In the genomic region with DNA sequence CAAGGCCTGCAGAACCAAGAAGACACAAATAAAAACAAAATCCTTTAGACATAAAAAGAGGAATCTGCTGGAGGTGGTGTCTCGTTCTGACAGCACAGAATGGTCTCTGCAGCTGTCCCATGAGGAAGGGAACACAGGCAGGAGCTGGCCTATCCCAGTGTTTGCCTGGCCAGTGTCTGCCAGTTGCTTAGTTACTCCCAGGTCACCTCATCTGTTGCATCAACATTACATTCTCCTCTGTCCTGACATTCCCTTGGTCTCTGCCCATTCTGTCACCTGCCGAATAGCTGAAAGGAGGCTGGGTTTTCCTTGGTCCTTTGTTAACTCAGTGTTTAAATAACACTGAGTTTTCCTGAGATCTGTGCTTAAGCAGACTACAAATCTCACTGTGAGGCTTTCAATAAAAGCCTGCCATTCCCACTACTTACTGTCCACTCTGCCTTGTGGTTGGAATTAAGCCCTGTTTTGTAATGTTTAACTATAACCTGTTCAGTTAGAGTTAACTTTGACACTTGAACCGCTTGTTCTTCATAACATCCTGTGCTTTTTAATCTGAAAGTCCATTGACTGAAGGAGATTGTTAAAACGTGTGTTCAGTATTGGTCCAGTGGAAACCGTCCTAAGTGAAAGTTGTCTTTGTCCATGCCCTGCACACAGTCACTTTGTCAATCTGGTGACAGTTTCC, we compare ENCODE assay signal across 20 mouse cellular contexts. TPM values are rescaled to one million over a fixed set of nuclear protein-coding genes. Genes with fewer than 3 reads are reported as not detected.
A peak's percentile ranks its signal among the peaks of the same experiment; 100 is the strongest.
DNase-seq lines count a peak whose midpoint lies in the region; ATAC-seq and TF ChIP-seq lines count a peak whose summit lies in the region.
"Had no signal": no experiment of that assay in that cellular context is flagged by ENCODE, and none has a peak within 500 bp of the region (broad histone marks: within the 10 kb centered on the region; RNA-seq: fewer than 3 reads in every experiment).

No protein-coding gene starts in this region.

- no peak overlapping the region for H3K4me2 ChIP-seq in liver, embryonic 12.5 days
- H3K4me2 ChIP-seq in liver, postnatal 0 days (ENCODE audit: low read depth, low read length): no peak overlapping the region; the same call in 1 of the 2 replicates
- H3K4me2 ChIP-seq: embryonic facial prominence, embryonic 15.5 days; forebrain, embryonic 15.5 days; limb, embryonic 15.5 days; midbrain, embryonic 11.5 days; stomach, embryonic 15.5 days had no signal

- TF ChIP-seq CTCF in liver, adult 2 months (IDR thresholded peaks at IDR 0.05; ENCODE audit: low read depth, low read length): no peak
- TF ChIP-seq CTCF in Patski (IDR thresholded peaks at IDR 0.05): no peak
- no peak for TF ChIP-seq CTCF in liver, postnatal 0 days (IDR thresholded peaks at IDR 0.05; ENCODE audit: low read depth)

- intact Hi-C loops in heart, postnatal 36 days (cut with DNase I): no loop called here

- TF ChIP-seq EP300 in liver, postnatal 0 days (IDR thresholded peaks at IDR 0.05; ENCODE audit: low read depth): no peak

- WGBS in liver, adult 2 months: 20% methylated on average over 5 of the region's 5 CpGs
- WGBS in liver, embryonic 12.5 days (ENCODE audit: insufficient replicate concordance): 66% methylated on average over 5 of the region's 5 CpGs
- WGBS in liver, postnatal 0 days (ENCODE audit: insufficient replicate concordance): 57% methylated on average over 5 of the region's 5 CpGs

- no peaks in the 10 kb centered on the region for H3K9me3 ChIP-seq in liver, embryonic 12.5 days (replicated peaks)
- H3K9me3 ChIP-seq in liver, postnatal 0 days (ENCODE audit: low read length): no peaks in the 10 kb centered on the region
- H3K9me3 ChIP-seq: embryonic facial prominence, embryonic 15.5 days; forebrain, embryonic 15.5 days; heart, embryonic 10.5 days; limb, embryonic 15.5 days; stomach, embryonic 15.5 days had no signal

- POLR2A ChIA-PET in Patski (lab: Charles Lee): no interaction called here

- peak overlapping the region; percentile 60; the same call in 1 of the 2 replicates for H3K9ac ChIP-seq in liver, adult 2 months (ENCODE audit: low read depth, low read length)
- no peak overlapping the region for H3K9ac ChIP-seq in liver, embryonic 12.5 days
- H3K9ac ChIP-seq in liver, postnatal 0 days (replicated peaks): no peak overlapping the region
- H3K9ac ChIP-seq: embryonic facial prominence, embryonic 15.5 days; forebrain, embryonic 15.5 days; limb, embryonic 15.5 days; stomach, embryonic 15.5 days had no signal

- H3K27me3 ChIP-seq in liver, adult 2 months (ENCODE audit: control insufficient read depth, insufficient read depth, low read length): no peaks in the 10 kb centered on the region
- H3K27me3 ChIP-seq in liver, embryonic 12.5 days (replicated peaks): no peaks in the 10 kb centered on the region
- no peaks in the 10 kb centered on the region for H3K27me3 ChIP-seq in Patski
- H3K27me3 ChIP-seq in liver, postnatal 0 days (ENCODE audit: insufficient read depth, low read length): no peaks in the 10 kb centered on the region
- H3K27me3 ChIP-seq: embryonic facial prominence, embryonic 15.5 days; forebrain, embryonic 15.5 days; limb, embryonic 15.5 days; stomach, embryonic 15.5 days had no signal

- H3K36me3 ChIP-seq in liver, adult 2 months (ENCODE audit: control insufficient read depth, insufficient read depth, low read length): no peaks in the 10 kb centered on the region
- peaks cover 78% of the 10 kb centered on the region for H3K36me3 ChIP-seq in liver, embryonic 12.5 days
- H3K36me3 ChIP-seq in liver, postnatal 0 days (replicated peaks; ENCODE audit: insufficient read depth, low read length): peaks cover 4% of the 10 kb centered on the region; the same call in 1 of the 2 replicates

- CTCF ChIA-PET in Patski (lab: Charles Lee): interaction anchor here (0.8 to 5.6 kb wide), 7 partner anchors 9 to 74 kb away, joined by 3 to 30 read pairs (median 4); a partner anchor contains a TSS

- peak overlapping the region; percentile 92 for H3K27ac ChIP-seq in liver, adult 2 months (replicated peaks; ENCODE audit: insufficient read depth, low read depth, low read length)
- H3K27ac ChIP-seq in liver, embryonic 12.5 days: no peak overlapping the region
- H3K27ac ChIP-seq in liver, postnatal 0 days (ENCODE audit: low read depth): peak overlapping the region; percentile 65
- H3K27ac ChIP-seq: embryonic facial prominence, embryonic 15.5 days; forebrain, embryonic 15.5 days; heart, embryonic 10.5 days; left cerebral cortex, adult 2 months; limb, embryonic 15.5 days; stomach, embryonic 15.5 days had no signal

- peak; percentile 21 for DNase-seq in kidney, adult 18-20 months
- no peak for DNase-seq in kidney, postnatal 4 days
- peak; percentile 92 for DNase-seq in liver, adult 2 months (ENCODE audit: extremely low read depth, low read depth, low spot score)
- no peak for DNase-seq in Patski (ENCODE audit: low read depth, low spot score)
- DNase-seq in liver, postnatal 0 days: no peak
- DNase-seq in heart, postnatal 36 days: no peak
- DNase-seq: adrenal gland, adult 2 months; cerebellum, adult 11 months; cerebellum, adult 9-11 months; lung, postnatal 14 days; thymus, postnatal 25 days had no signal

- no peak for TF ChIP-seq POLR2A in liver, adult 2 months (IDR thresholded peaks at IDR 0.05; ENCODE audit: extremely low read depth, insufficient read depth, low read length)

- peaks cover 2% of the 10 kb centered on the region for H3K4me1 ChIP-seq in liver, adult 2 months (ENCODE audit: control insufficient read depth, insufficient read depth, low read length)
- no peaks in the 10 kb centered on the region for H3K4me1 ChIP-seq in liver, embryonic 12.5 days
- H3K4me1 ChIP-seq in liver, postnatal 0 days (ENCODE audit: insufficient read depth): no peaks in the 10 kb centered on the region
- H3K4me1 ChIP-seq: embryonic facial prominence, embryonic 15.5 days; forebrain, embryonic 15.5 days; heart, embryonic 10.5 days; stomach, embryonic 15.5 days had no signal

- in situ Hi-C loops in Patski (cut with MboI; ENCODE audit: low pct_unique_long_range_greater_than_20kb): loop anchor here (5.0 kb wide), 1 partner anchor 47 kb away; no protein-coding TSS in a partner anchor

- ATAC-seq in liver, embryonic 12.5 days: no peak
- ATAC-seq in Patski: peak; percentile 44
- ATAC-seq in liver, postnatal 0 days: peak; percentile 87
- ATAC-seq in monocyte, adult 5-6 weeks (replicated peaks; ENCODE audit: insufficient number of reproducible peaks, low FRiP score, low TSS enrichment, poor library complexity, severe bottlenecking): no peak
- ATAC-seq: forebrain, embryonic 15.5 days had no signal

- H3K4me3 ChIP-seq in liver, adult 2 months (ENCODE audit: insufficient read depth, low read depth, low read length): peak overlapping the region; percentile 47
- no peak overlapping the region for H3K4me3 ChIP-seq in liver, embryonic 12.5 days
- no peak overlapping the region for H3K4me3 ChIP-seq in liver, postnatal 0 days (ENCODE audit: low read depth, low read length)
- H3K4me3 ChIP-seq: embryonic facial prominence, embryonic 15.5 days; forebrain, embryonic 15.5 days; heart, embryonic 10.5 days; left cerebral cortex, adult 2 months; limb, embryonic 15.5 days; stomach, embryonic 15.5 days had no signal

- no peaks in the 10 kb centered on the region for H3K79me2 ChIP-seq in liver, adult 2 months (ENCODE audit: control insufficient read depth, insufficient read depth, low read length)

RNA-seq across cellular contexts. Expression of a gene that starts 14.5 kb away (rescaled TPM):
- 11.4 and 13.6 TPM in 2 replicates for total RNA-seq in liver, adult 2 months (2014; rRNA removed)
- polyA plus RNA-seq in liver, adult 2 months (2012; rRNA removed): 4.5 and 5.4 TPM in 2 replicates
- polyA plus RNA-seq in liver, embryonic 12.5 days (2016; fragmentation: Nextera tagmentation; extraction: Ambion mirVana): 8.4 and 8.9 TPM in 2 replicates
- 23.3 TPM for polyA plus RNA-seq in Patski (2021)
- polyA plus RNA-seq in liver, postnatal 0 days (2015; fragmentation: Nextera tagmentation; extraction: Ambion mirVana): 2.3 and 2.8 TPM in 2 replicates
- total RNA-seq in heart, postnatal 36 days (2021): 1 to 10 TPM; 6.2 to 6.3 TPM
- 0.57 to 4.4 TPM (median 1.8 TPM) in 3 replicates for total RNA-seq in monocyte, adult 5-6 weeks (2017)

RNA-seq across cellular contexts. Expression of a gene that starts 23.5 kb away (rescaled TPM):
- total RNA-seq in liver, adult 2 months (2014; rRNA removed): 2.1 and 3.6 TPM in 2 replicates
- 4.1 and 5.9 TPM in 2 replicates for polyA plus RNA-seq in liver, adult 2 months (2012; rRNA removed)
- 75.9 and 87.7 TPM in 2 replicates for polyA plus RNA-seq in liver, embryonic 12.5 days (2016; fragmentation: Nextera tagmentation; extraction: Ambion mirVana)
- 194 TPM for polyA plus RNA-seq in Patski (2021)
- polyA plus RNA-seq in liver, postnatal 0 days (2015; fragmentation: Nextera tagmentation; extraction: Ambion mirVana): 12.8 and 16.0 TPM in 2 replicates
- 10 to 100 TPM; 32.7 to 33.2 TPM for total RNA-seq in heart, postnatal 36 days (2021)
- 0.64 to 1.7 TPM (median 1.4 TPM) in 3 replicates for total RNA-seq in monocyte, adult 5-6 weeks (2017)

Comparison
In these comparisons a context has a peak if more than half of its experiments do, and no peak if none do; other contexts are left out.
1. DNase-seq: peak in kidney, adult 18-20 months (single experiment) and liver, adult 2 months (single experiment); none in kidney, postnatal 4 days (0 of 2), Patski (single experiment), liver, postnatal 0 days (single experiment) and heart, postnatal 36 days (0 of 2).
2. ATAC-seq: peak in Patski (single experiment) and liver, postnatal 0 days (single experiment); none in liver, embryonic 12.5 days (single experiment) and monocyte, adult 5-6 weeks (single experiment).